Mouse (Mus musculus) ovary, postnatal 10 days (tissue): ENCODE data around the gene Ccdc18.
"Not testable (repeated sequence)": the region's sequence is repeated elsewhere in the genome, so short reads cannot be mapped to it uniquely, and the experiment has no call there.

ENCODE experiments used
- DNase-seq: peaks from one replicate; pipeline ENCODE4 v3.0.0; 2022; ENCODE audit warnings: low spot score

Gene Ccdc18

GRCm38 (mm10) chr5:108262722-108263121 is 130.0 kb downstream of the Ccdc18 start:
- peak; percentile 4 for DNase-seq

GRCm38 (mm10) chr5:108263785-108264184 is 131.1 kb downstream of the Ccdc18 start:
- DNase-seq = not testable (repeated sequence)

- no peak for DNase-seq
These were observed 134.3 kb downstream of the Ccdc18 start for GRCm38 (mm10) chr5:108266990-108267389.

DNA sequence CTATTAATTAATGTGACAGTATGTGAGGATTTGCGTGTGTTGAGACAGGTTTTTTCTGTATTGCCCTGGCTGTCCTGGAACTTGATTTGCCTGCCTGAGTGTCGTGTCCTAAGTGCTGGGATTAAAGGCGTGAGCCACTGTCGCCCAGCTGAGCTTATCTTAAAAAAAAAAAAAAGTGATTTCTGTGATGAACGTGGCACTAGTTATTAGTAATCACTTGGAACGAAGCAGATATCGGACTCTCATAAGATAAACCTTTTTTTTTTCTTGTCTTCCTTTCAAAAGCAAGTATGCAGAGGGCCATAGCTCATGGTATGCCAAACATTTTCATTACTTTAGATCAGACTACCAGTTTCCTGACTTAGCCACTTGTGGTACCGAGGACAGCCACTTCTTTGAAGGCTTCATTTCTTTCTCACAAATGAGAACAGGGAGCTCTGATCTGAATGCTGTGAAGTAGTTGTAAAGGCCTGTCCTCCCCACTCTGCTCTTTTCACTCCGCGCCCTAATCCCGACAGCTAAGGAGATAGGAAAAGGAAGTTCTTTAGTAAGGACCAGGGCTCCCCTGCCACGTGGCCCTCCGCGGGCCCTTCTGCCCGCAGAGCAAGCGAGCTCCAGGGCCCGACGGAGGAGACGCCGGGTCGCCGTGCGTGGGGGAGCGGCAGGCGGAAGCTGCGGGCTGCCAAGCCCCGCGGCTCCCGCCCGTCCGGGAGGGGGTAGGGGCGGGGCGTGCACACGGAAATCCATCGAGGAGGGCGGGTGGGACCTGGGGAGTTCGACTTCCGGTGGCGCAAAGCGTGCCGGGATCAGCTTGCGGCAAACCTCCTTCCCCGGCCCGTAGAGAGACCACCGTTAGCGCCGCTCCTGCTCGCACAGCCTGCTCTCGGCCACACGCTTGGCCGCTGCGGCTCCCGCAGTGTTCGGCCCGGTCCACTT is 135.7 kb downstream of the Ccdc18 start, which contains the start of gene Dr1:
TSS of gene Dr1 (plus strand) at position 771 of the 936 bp plus-strand sequence.
- peak; percentile 72 for DNase-seq

- no peak for DNase-seq
These were observed 136.6 kb downstream of the Ccdc18 start for GRCm38 (mm10) chr5:108269063-108269810.

DNA sequence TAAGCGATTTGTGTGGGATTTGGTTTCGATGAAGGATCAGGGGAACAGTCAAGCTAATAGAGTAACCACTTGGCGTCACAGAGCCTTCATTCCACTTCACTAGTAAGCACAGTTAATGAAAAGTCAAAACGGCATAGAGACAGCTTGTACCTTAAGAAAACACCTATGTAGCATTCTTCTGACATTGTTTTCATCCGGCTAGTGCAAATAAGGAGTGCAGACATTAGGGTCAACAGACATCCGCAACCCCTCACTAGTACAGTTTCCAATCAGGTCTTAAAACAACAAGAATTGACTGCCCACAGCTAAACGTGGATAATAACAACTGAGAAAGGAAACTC is 137.1 kb downstream of the Ccdc18 start:
- no peak for DNase-seq

DNA sequence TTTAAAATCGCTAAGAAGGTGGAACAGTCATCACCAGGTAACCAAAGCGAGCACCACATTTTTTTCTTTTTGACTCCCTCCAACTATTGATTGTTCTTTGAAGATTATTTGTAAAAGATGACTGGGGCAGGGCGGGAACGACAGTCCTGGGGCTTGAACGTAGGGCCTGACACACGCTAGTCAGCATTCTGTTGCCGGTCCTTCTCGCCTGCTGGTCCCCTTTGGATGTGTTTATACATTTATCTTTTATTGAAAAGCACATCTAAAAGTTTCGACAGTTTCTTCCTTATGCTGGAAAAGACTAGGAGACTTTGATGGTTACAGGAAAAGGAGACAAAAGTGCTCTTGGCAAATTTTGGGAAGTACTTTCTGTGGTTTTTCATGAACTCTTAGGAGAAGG is 137.7 kb downstream of the Ccdc18 start:
- DNase-seq = no peak

- DNase-seq = not testable (repeated sequence)
These were observed 138.7 kb downstream of the Ccdc18 start for GRCm38 (mm10) chr5:108271345-108271744.
